Mouse (Mus musculus): ENCODE data around the gene Rasgef1b.

The Rasgef1b gene

DNA sequence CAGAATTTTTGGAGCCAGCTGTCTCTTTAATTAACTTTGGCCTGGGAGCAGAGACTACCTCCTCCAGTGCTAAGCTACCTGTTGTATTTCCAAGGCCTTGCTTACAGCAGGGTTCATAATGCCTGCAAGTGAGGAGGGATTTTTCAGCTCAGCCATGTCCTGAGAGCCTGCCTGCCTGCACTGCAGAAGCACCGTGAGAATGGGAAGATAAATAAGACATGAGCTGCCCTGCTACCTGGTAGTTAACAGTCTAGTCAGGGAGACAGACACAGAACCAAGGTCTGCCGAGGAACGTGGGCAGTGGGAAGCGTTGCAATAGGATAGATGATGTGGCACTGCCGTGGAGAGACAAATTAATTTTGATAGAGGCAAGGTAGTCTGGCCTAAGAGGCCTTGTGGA, 277.4 kb downstream of the Rasgef1b start:
- DNase-seq (ENCODE audit: low spot score), result no peak

DNA sequence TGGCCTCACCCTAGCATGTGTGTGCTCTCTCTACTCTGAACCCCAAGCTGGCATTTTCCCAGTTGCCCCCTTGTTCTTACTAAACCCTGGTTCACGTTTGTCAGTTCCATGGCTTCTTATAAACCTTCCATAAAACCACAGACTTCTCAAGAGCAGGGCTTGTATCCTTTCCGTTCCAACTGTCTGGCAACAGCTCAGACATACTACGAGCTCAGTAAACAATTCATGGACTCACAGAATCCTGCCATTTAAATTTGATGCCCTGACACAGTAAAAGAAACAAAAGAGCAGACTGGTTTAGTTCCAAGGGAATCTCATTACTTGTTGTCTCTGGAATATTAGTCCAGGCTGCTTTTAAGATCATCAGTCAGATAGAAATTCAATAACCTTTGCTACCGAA, 277.9 kb downstream of the Rasgef1b start:
- no peak for DNase-seq (ENCODE audit: low spot score)

DNA sequence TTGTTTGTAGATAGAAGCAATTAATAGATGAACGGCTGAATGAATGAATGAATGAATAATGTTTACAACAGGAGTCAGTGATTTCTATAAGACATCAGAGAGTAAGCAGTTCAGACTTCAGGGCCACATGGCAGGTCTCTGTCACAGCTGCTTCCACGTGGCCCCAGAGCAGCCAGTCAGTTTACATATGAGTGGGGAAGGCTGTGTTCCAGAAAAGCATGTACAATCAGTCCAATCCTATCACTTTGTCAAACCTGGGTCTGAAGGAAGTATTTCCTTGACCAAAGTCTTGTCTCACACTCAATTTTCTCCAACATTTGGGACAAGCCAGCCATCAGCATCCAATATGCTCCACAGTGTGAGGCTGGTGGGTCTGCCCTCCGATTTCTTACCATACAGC, 278.4 kb downstream of the Rasgef1b start:
- DNase-seq (ENCODE audit: low spot score), result no peak

DNA sequence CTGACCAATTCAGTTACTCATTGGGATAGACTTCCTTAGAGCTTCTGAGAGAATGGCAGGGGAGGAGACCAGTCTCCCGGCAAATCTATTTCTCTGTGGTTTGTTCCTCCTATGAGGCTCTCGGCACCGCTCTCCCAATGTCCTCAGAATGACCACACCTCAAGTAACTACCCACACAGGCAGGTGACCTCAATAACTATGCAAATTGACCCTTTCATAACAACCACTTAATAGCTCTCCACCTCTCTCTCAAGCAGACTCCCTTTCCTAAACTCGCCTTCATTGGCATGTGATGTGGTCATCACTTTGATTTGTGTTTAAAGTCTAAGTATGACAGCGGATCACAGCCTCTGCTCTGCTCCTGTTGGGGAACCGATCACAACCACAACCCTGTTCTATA, 281.4 kb downstream of the Rasgef1b start:
- DNase-seq (ENCODE audit: low spot score), result no peak

DNA sequence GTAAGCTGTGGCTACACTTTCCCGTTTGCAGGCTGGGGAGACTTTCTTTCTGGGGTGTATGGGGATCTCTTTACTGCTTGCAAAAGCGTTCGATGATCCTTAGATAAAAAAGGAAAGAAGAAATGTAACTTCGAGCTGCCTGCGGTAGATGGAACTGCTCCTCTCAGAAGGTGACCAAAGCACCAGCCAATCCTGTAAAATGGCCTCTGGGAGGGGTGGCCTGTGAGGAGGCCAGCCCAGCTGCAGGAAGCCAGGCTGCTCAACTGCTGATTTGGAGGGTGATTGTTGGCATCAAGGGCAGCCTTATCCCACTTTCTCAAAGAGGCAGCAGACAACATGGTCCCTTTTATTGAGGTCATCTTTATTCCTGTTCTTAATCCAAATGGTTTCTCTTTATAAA, 283.6 kb downstream of the Rasgef1b start:
- no peak for DNase-seq (ENCODE audit: low spot score)

DNA sequence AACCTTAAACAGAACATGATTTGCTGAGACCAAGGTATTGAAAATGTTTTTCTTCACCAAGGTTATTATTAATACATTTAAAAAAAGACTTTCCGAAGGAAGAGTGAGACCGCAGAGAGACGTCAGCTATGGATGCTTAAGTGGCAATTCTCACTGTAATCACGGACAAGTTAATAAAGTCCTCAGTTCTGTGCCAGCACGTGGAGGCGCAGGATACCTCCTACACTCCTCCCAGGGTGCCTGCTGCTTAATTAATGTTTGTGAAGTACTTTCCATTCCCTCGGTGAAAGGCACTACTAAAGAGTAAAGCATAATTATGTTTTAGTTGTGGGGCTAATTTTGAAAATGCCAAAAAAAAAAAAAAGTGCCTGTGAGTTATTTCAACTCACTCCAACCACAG, 284.1 kb downstream of the Rasgef1b start:
- DNase-seq (ENCODE audit: low spot score), result no peak

DNA sequence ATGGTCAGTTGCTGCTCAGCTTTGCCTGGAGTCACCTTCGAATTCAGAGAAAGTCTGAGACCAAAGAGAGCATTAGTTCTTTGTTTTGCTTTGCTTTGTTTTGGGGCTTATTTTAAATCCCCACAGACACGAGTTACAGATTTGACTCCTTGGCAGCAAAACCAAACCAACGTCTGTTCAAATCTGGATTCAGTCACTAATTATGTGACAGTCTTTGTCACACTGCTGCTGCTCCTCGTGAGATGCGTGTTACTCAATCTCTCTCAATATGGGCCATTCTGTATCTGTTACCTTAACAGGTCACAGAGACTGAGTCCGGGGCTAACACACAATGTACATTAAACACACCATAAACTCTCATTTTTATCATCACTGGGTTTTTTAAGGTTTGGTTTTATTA, 288.8 kb downstream of the Rasgef1b start:
- DNase-seq (ENCODE audit: low spot score), result no peak

DNA sequence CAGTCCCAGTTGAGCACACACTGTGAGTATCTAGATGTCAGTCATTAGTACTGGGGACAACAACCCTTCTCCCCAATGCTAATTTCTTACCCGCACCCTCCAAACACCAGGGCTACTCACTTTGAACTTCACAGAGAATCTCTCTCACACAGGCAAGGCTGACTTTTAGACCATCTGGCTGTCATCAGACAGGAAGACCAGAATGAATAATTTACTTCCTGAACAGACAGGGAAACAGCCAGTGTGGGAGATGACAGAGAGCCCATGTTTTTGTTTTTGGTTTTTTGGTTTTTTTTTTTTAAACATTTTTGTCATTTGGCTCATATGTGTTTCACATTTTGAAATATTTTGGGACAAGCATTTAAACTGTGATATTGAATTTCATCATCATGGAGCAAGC, 290.3 kb downstream of the Rasgef1b start:
- no peak for DNase-seq (ENCODE audit: low spot score)

DNA sequence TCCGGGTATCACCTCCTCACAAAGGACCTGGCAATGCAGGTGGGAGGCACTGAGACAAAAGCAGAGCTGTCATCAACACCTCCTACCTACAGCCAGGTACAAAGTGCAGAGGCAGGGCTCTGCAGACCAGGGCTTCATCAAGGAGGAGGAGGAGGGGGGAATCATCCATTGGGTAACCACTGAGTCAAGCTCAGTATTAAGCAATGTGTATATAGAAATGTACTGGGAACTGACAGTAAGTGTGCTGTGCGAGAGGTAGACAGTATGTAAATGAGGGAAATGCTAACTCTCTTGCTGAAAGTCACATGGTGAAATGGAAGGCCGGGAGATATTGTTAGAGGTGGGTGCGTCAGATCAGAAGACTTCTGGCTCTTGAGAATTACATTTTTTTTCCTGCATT, 294.6 kb downstream of the Rasgef1b start:
- no peak for DNase-seq (ENCODE audit: low spot score)

DNA sequence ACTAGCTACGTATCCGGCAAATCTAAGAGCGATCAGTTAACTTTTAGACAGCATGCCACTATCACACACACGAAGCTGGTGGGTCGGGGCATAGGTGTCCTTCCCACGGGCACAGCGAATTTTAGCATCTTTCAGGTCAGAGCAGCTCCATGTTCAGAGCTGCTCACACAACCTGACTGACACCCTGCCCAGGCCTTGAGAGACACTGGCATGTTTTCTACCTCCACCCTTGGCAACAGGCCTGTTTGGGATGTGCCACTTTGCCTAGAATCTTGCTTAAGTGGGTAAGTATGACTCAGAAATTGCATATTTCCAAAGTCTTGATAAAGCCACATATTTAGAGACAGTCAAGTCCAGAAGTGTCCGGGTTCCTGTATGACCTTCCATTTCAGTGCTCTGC, 296.4 kb downstream of the Rasgef1b start:
- peak; percentile 32 for DNase-seq (ENCODE audit: low spot score)

DNA sequence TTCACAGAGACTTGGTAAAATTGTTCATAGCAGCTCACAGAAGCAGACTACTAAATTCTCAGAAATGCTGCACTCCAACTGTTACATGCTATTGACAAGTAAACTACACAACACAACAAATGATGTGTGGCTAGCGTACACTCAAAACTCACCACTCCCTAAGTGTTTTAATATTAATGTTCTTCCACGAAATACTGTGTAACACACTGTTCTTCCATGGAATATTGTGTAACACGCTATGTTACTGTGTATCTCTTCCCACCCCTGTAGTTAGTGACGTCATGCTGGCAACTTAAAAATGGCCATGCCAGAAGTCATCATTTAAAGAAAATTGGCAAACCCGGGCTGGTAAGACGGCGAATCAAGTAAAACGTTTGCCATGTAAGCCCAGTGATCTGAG, 299.6 kb downstream of the Rasgef1b start:
- DNase-seq (ENCODE audit: low spot score), result no peak

DNA sequence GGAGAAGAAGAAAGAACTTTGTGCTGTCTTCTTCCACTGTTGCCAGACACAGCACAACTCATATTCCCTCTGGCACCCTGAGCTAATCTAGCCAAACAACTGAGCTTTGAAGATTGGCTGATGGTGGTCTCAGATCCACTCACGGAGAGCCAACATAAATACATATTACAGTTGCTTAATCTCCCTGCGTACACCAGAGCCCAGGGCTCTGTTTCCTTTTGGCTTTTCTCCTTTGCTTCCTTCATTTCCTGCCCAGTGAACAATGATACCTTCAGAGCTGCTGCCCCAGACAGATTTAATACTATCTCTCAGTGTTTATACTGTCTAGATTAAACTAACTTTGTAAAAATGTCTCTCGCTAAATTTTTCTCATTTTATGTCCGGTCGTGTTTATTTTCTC, 300.2 kb downstream of the Rasgef1b start:
- no peak for DNase-seq (ENCODE audit: low spot score)

DNA sequence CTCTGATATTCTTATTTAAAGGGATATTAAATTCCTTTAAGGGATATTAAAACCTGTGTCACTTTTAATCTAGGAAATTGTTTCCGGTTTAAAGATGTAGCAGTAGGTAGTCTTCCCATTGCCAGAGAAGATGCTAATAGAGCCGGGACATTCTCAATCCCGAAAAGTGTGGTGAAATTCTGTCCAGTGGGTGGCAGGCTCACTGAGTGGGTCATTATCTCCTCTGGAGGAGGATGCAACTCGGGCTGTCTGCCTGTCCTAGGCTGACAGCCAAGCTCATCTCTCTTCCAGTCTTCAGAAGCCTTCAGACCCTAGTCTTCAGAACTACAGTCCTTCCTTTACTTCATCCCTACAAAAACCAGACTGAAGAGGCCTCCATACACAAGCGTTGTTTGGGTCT, 305.6 kb downstream of the Rasgef1b start:
- peak; percentile 12 for DNase-seq (ENCODE audit: low spot score)

DNA sequence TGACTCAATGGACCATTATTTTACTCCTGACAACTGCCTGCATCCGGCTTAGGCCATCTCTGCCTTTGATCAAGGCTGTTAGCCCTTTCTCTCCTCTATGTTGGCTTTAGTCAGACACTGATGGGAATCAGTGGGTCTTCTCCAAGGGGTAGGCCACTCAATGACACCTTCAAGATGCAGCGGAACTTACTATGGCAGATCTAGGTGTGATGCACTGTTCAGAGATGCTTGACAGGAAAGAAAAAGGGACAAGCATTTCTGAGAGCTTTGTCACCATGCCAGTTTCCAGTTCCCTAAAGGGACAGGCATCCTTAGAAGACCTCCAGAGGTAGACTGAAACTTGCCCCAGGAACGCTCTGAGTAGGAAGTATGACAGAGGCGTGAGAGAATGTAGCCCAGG, 306.0 kb downstream of the Rasgef1b start:
- DNase-seq (ENCODE audit: low spot score), result no peak

DNA sequence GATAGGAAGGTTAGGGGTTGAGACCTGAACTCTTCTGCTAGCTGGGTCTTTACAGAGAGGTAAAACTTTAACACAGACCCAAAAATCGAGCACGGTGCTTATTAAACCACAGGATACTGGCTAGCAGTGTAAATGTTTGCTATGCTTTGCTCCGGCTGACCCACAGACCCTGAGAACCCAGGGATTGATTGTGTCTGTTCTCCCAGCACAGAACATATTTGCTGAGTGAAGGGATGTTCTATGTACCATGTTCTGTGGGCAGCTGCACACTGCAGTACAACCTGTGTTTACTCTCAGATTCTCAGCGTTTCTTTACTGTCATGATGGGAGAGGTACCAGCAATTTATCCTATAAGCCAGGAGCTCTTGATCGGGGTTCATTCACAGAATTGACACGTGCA, 306.8 kb downstream of the Rasgef1b start:
- DNase-seq (ENCODE audit: low spot score), result no peak

DNA sequence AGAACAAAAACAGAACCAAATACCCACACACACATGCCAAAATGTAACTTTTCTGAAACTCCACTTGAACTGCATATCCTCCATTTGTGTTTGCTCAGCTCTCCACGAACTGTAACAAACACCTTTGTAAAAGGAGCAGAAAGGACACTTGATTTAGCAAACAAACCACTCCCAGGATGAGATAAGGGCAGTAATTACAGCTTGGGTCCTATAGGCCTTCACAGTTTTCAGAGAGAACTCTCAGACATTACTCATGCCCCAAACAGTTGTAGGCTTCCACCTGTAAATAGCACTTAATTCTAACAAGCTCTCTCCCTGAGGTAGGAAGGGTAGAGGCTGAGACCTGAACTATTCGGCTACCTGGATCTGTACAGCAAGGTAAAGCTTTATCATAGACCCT, 309.0 kb downstream of the Rasgef1b start:
- DNase-seq (ENCODE audit: low spot score), result no peak

DNA sequence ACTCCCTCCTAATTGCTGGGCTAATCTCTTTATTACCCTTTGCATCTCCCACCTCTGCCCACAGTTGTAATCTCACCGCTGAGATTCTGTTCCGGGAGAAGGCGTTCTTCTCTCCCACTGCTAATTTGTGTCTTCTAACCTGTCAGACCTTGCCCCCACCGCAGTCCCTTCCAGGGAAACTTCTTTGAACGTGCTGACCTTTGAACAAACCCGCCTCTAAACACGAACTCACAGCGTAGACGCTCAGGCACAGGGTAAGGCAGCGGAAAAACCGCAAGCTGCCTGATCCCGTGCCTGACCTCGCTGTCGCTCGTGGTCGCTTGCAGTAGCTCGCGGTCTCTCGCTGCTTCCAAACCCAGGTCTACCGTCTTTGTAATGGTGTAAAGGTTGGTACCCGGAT, 312.0 kb downstream of the Rasgef1b start:
- no peak for DNase-seq (ENCODE audit: low spot score)

DNA sequence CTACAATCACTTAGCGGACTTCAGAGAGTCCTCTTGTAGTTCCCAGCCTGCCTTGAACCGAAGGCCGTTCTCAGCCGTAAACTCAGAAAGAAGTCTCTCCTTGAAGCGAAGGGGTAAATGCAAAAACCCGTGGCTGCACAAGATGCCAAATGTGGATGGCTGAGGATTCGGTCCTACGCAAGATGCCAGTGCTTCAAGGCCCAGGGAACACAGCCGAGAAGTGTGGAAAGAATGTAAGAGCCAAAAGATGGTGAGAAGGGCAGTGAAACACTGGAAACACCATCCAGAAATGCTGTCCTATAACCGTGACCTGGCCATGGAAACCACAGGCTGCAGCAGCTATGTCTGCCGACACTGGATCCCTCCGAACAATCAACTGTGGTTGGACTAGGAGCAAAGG, 313.2 kb downstream of the Rasgef1b start:
- no peak for DNase-seq (ENCODE audit: low spot score)

DNA sequence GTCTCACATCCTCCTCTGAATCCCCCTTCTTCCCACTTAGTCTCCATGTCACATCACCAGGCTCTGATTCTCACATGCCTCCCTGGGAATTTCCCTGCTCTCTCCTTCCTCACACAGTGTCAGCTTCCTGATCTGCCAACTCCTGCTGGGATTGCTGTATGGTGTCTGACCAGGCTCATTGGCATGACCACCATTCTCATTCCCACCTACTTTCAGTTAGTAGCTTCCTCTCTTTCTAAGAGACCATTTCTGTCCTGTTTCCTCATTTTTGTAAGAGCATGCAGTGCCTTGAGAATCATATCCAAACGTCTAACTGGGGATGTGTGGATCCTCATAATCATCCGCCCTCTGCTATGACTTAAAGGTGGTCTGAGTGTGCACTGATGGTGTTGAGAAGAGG, 313.8 kb downstream of the Rasgef1b start:
- no peak for DNase-seq (ENCODE audit: low spot score)

DNA sequence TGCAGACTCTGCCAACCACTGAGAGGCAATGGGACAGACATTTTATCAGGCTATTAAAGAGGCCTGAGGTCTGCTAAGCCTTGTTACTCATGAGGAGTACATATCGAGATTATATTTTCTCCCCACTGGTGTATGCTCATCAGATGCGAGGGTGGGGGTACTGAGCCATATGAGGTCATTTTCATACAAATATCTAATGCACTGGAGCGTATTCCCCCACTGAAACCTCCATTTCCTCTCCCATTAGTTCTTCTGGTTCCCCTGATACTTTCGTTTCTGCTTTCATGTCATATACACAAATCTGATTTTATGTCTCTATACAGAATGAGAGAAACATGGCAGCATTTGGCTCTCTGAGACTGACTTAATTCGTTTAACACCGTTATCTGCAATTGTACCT, 314.6 kb downstream of the Rasgef1b start:
- no peak for DNase-seq (ENCODE audit: low spot score)

DNA sequence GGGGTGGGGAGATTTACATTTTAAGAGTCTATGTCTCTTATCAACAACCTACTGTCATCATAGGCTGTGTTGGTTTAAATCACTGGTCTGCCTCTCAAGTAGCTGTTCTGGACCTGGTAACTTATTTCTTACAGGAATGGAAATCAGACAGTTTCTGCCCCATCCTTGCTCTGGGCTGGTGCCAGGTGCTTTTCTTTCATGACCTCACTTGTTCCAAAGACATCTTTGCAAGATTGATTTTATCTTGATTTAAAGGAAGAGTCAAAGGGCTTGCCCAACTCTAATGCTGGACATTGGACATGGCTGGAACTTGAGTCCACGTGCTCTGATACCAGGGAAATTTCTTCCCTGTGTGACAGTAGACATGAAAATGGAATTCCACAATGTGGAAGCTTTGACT, 315.0 kb downstream of the Rasgef1b start:
- no peak for DNase-seq (ENCODE audit: low spot score)

DNA sequence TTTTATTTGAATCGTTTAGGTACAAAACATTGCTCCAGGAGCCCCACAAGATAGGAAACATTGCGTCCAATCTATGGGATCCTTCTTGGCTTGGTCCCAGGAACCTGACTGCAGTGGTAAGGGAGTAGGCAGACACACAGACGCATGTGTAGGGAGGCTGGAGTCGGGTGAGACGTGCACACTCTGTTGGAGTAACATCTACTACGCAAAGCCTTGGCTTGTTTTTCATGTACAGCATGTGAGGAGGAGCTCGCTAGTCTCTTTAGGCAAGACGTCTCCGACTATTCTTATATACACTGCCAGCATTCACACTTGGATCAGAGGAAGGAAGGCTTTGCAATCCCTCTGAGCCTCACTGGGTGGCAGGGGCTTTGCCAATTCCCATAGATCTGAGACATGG, 315.5 kb downstream of the Rasgef1b start:
- DNase-seq (ENCODE audit: low spot score), result no peak

DNA sequence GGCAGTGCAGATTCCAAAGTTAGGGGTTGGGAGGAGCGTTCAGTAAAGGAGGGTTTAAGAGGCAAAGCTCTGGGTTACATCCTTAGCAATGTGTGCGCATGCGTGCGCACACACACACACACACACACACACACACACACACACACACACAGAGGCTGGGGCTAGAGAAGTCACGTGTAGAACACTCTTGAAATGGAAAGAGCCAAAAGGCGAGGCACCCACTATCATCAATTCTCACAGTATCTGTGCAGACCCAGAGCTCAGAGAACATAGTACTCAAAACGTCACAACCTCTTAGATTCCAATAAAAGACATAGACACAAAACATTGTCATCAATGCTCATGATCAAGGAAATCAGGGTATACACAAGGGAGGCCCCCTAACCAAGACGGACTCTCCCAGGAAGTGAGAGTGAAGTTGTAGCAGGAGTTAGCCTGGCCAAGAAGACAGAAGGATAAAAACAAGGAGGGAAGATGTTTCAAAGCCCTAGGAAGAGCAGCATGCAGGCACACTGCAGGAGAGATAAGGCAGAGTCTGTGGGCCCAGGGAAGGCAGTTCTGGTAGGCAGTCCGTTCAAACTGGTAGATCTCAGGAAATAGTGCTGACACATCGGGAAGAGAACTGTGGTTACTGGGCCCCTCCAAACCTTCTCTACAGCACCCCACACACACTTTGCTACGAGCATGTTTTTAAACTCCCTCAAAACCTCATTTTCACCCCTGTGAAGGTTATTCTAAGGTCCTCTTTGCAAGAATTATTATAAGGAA, 324.3 kb downstream of the Rasgef1b start:
- DNase-seq (ENCODE audit: low spot score), result no peak

DNA sequence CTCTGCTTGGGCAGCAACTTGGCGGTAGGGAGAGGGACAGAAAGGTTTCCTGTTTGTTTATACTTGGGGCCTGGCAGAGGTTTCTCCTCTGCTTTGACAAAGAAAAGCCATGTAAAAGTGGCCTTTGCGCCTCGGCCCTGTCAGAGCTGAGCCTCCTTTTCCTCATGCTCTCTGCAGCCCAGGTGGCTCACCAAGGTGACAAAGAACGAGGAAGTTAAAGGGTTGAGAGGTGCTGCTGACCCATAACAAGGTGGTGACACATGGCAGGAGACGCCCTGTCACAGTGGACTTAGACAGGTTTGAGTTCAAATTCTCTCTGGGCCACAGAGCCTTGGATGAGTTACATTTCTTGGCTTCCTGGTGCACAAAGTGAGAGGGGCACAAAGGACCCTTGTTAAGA, 325.5 kb downstream of the Rasgef1b start:
- DNase-seq (ENCODE audit: low spot score), result no peak

DNA sequence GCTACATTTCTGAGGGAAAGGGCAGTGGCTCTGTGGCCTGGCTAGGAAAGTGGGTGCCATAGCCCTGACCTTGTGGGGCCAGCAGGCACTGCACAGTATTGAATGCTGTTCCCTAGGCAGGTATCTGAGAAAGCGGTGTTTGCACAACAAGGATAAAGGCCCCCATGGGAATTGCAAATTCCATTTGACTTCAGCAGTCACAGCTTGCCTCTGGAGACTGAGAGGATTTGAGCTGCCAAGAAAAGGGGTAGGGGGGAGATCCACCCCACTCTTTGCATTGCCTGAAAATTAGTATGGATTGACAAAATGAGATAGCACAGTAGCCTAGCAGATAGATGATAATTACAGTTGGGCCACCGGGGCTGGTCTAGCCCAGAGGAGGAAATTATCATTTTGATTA, 326.1 kb downstream of the Rasgef1b start:
- no peak for DNase-seq (ENCODE audit: low spot score)
